Comparison of ENCODE assay signal across 8 mouse cellular contexts in the genomic region with DNA sequence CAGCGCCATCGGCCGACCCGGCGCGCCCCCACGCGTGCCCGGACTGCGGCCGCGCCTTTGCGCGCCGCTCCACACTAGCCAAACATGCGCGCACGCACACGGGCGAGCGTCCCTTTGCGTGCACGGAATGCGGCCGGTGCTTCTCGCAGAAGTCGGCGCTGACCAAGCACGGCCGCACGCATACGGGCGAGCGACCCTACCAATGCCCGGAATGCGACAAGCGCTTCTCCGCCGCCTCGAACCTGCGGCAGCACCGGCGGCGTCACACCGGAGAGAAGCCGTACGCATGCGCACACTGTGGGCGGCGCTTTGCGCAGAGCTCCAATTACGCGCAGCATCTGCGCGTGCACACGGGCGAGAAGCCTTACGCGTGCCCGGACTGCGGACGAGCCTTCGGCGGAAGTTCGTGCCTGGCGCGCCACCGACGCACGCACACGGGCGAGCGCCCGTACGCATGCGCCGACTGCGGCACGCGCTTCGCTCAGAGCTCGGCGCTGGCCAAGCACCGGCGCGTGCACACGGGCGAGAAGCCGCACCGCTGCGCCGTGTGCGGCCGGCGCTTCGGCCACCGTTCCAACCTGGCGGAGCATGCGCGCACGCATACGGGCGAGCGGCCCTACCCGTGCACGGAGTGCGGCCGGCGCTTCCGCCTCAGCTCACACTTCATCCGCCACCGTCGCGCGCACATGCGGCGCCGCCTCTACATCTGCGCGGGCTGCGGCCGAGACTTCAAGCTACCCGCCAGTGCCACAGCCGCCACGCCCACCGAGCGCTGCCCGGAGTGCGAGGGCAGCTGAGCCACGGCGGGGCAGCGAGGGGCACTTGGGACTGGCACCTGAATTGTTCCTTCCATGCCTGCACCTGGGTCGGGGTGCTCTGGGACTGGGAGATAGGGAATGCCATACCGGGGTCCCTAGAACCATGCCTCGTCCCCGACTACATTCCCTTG. TPM values are rescaled to one million over a fixed set of nuclear protein-coding genes. Genes with fewer than 3 reads are reported as not detected.
A peak's percentile ranks its signal among the peaks of the same experiment; 100 is the strongest.
DNase-seq lines count a peak whose midpoint lies in the region; ATAC-seq and TF ChIP-seq lines count a peak whose summit lies in the region.

No protein-coding gene starts in this region.

- H3K4me3 ChIP-seq in G1E (ENCODE audit: low read depth, low read length) = peak overlapping the region; percentile 77
- H3K4me3 ChIP-seq in forebrain, embryonic 16.5 days (replicated peaks; ENCODE audit: low read length) = peak overlapping the region; percentile 51
- H3K4me3 ChIP-seq in layer of hippocampus, adult 2 months = peak overlapping the region; percentile 54
- peak overlapping the region; percentile 86 for H3K4me3 ChIP-seq in lung, adult 2 months (replicated peaks; ENCODE audit: extremely low read depth, low read depth, low read length)
- peak overlapping the region; percentile 63 for H3K4me3 ChIP-seq in neural tube, embryonic 15.5 days (replicated peaks)

- H3K4me1 ChIP-seq in G1E (ENCODE audit: insufficient read depth, low read depth, low read length) = peaks cover 68% of the 10 kb centered on the region
- peaks cover 13% of the 10 kb centered on the region for H3K4me1 ChIP-seq in forebrain, embryonic 16.5 days (replicated peaks; ENCODE audit: control insufficient read depth, insufficient read depth, low read length)
- no peaks in the 10 kb centered on the region; the same call in 1 of the 2 replicates for H3K4me1 ChIP-seq in lung, adult 2 months (ENCODE audit: control insufficient read depth, insufficient read depth, low read length)
- H3K4me1 ChIP-seq in neural tube, embryonic 15.5 days = peaks cover 21% of the 10 kb centered on the region

- TF ChIP-seq CTCF in G1E (IDR thresholded peaks at IDR 0.05; ENCODE audit: low read depth, low read length) = no peak
- TF ChIP-seq CTCF in layer of hippocampus, adult 2 months (conservative IDR thresholded peaks at IDR 0.05) = no peak
- TF ChIP-seq CTCF in lung, adult 2 months (IDR thresholded peaks at IDR 0.05; ENCODE audit: insufficient read depth, low read length) = no peak

- peak; percentile 73 for ATAC-seq in G1E (ENCODE audit: extremely low read depth, insufficient number of reproducible peaks, low FRiP score, poor library complexity, severe bottlenecking)
- peak; percentile 96 for ATAC-seq in forebrain, embryonic 16.5 days
- peak; percentile 94 for ATAC-seq in neural tube, embryonic 15.5 days (ENCODE audit: low FRiP score)

- intact Hi-C loops in heart, postnatal 36 days (cut with DNase I) = no loop called here

- peak; percentile 74 for DNase-seq in G1E (ENCODE audit: low spot score)
- peak; percentile 95 to 98 for DNase-seq in cerebellum, adult 18-20 months
- DNase-seq in heart, postnatal 36 days = peak; percentile 94 to 95
- DNase-seq in layer of hippocampus, adult 2 months (ENCODE audit: low spot score in 2 of 2) = peak; percentile 94 to 95
- peak; percentile 91 for DNase-seq in lung, adult 2 months
- peak; percentile 97 for DNase-seq in testis, postnatal 10 days (ENCODE audit: low spot score)

- H3K9ac ChIP-seq in forebrain, embryonic 16.5 days (replicated peaks; ENCODE audit: low read depth, low read length) = peak overlapping the region; percentile 72
- peak overlapping the region; percentile 89 for H3K9ac ChIP-seq in neural tube, embryonic 15.5 days (replicated peaks)

- WGBS in forebrain, embryonic 16.5 days = under 1% methylated on average over 135 of the region's 136 CpGs
- under 1% methylated on average over 136 of the region's 136 CpGs for WGBS in lung, adult 2 months
- WGBS in neural tube, embryonic 15.5 days = under 1% methylated on average over 134 of the region's 136 CpGs

- H3K9me3 ChIP-seq in G1E (replicated peaks) = no peaks in the 10 kb centered on the region
- H3K9me3 ChIP-seq in forebrain, embryonic 16.5 days (ENCODE audit: control insufficient read depth, low read length) = no peaks in the 10 kb centered on the region
- no peaks in the 10 kb centered on the region for H3K9me3 ChIP-seq in neural tube, embryonic 15.5 days (replicated peaks)

- no peaks in the 10 kb centered on the region for H3K27me3 ChIP-seq in G1E (ENCODE audit: insufficient read depth, low read length)
- H3K27me3 ChIP-seq in forebrain, embryonic 16.5 days (replicated peaks; ENCODE audit: control insufficient read depth, insufficient read depth, low read length) = no peaks in the 10 kb centered on the region
- H3K27me3 ChIP-seq in neural tube, embryonic 15.5 days (replicated peaks) = no peaks in the 10 kb centered on the region

- peak; percentile 70; the same call in 1 of the 2 replicates for TF ChIP-seq POLR2A in lung, adult 2 months (IDR thresholded peaks at IDR 0.05; ENCODE audit: borderline replicate concordance, extremely low read depth, low read depth, low read length)

- peak overlapping the region; percentile 95 for H3K4me2 ChIP-seq in forebrain, embryonic 16.5 days (ENCODE audit: low read length)
- H3K4me2 ChIP-seq in neural tube, embryonic 15.5 days = peak overlapping the region; percentile 97

- peak overlapping the region; percentile 93 for H3K27ac ChIP-seq in forebrain, embryonic 16.5 days (ENCODE audit: low read length)
- peak overlapping the region; percentile 99 for H3K27ac ChIP-seq in layer of hippocampus, adult 2 months
- peak overlapping the region; percentile 96 for H3K27ac ChIP-seq in neural tube, embryonic 15.5 days (replicated peaks)

- H3K36me3 ChIP-seq in G1E (replicated peaks) = peaks cover 79% of the 10 kb centered on the region
- H3K36me3 ChIP-seq in forebrain, embryonic 16.5 days (ENCODE audit: control insufficient read depth, insufficient read depth) = no peaks in the 10 kb centered on the region; the same call in 1 of the 2 replicates
- H3K36me3 ChIP-seq in neural tube, embryonic 15.5 days = peaks cover 9% of the 10 kb centered on the region

RNA-seq across cellular contexts. Expression of a gene that starts 6.4 kb away (rescaled TPM):
- total RNA-seq in G1E (2014; fragmentation: Nextera tagmentation) (67.0 and 68.7 TPM in 2 replicates), G1E (2017) (56.4 and 74.6 TPM in 2 replicates)
- 121 and 138 TPM in 2 replicates for polyA plus RNA-seq in G1E (2012)
- 143 and 147 TPM in 2 replicates for polyA plus RNA-seq in forebrain, embryonic 16.5 days (2015; fragmentation: Nextera tagmentation; extraction: Ambion mirVana)
- total RNA-seq in heart, postnatal 36 days (2021) = 10 to 100 TPM; 40.7 to 45.0 TPM
- total RNA-seq in layer of hippocampus, adult 2 months (2021) = 10 to 100 TPM; 18.3 to 23.8 TPM
- polyA plus RNA-seq in lung, adult 2 months (2012; rRNA removed) = 17.6 and 17.9 TPM in 2 replicates
- polyA plus RNA-seq in neural tube, embryonic 15.5 days (2015; fragmentation: Nextera tagmentation; extraction: Ambion mirVana) = 128 and 136 TPM in 2 replicates

RNA-seq across cellular contexts. Expression of a gene that starts 10.0 kb away (rescaled TPM):
- 3.1 and 5.8 TPM in 2 replicates for total RNA-seq in G1E (2014; fragmentation: Nextera tagmentation)
- total RNA-seq in G1E (2017) = 11.9 and 16.5 TPM in 2 replicates
- 42.6 and 60.5 TPM in 2 replicates for polyA plus RNA-seq in G1E (2012)
- 59.1 and 66.6 TPM in 2 replicates for polyA plus RNA-seq in forebrain, embryonic 16.5 days (2015; fragmentation: Nextera tagmentation; extraction: Ambion mirVana)
- total RNA-seq in heart, postnatal 36 days (2021) = 10 to 100 TPM; 19.1 TPM
- 10 to 100 TPM; 68.3 to 69.2 TPM for total RNA-seq in layer of hippocampus, adult 2 months (2021)
- polyA plus RNA-seq in lung, adult 2 months (2012; rRNA removed) = 57.4 and 82.8 TPM in 2 replicates
- polyA plus RNA-seq in neural tube, embryonic 15.5 days (2015; fragmentation: Nextera tagmentation; extraction: Ambion mirVana) = 72.3 and 83.5 TPM in 2 replicates

RNA-seq across cellular contexts. Expression of a gene that starts 19.8 kb away (rescaled TPM):
- total RNA-seq in G1E (2014; fragmentation: Nextera tagmentation) = 73.6 and 75.9 TPM in 2 replicates
- 126 and 131 TPM in 2 replicates for total RNA-seq in G1E (2017)
- 39.9 and 53.7 TPM in 2 replicates for polyA plus RNA-seq in G1E (2012)
- polyA plus RNA-seq in forebrain, embryonic 16.5 days (2015; fragmentation: Nextera tagmentation; extraction: Ambion mirVana) = 48.3 and 49.2 TPM in 2 replicates
- total RNA-seq in heart, postnatal 36 days (2021) = 10 to 100 TPM; 26.7 to 31.4 TPM
- 10 to 100 TPM; 40.0 to 46.7 TPM for total RNA-seq in layer of hippocampus, adult 2 months (2021)
- 15.4 and 16.2 TPM in 2 replicates for polyA plus RNA-seq in lung, adult 2 months (2012; rRNA removed)
- polyA plus RNA-seq in neural tube, embryonic 15.5 days (2015; fragmentation: Nextera tagmentation; extraction: Ambion mirVana) = 67.5 and 73.1 TPM in 2 replicates

RNA-seq across cellular contexts. Expression of a gene that starts 21.2 kb away (rescaled TPM):
- total RNA-seq in G1E (2014; fragmentation: Nextera tagmentation) (128 and 141 TPM in 2 replicates), G1E (2017) (51.1 and 54.9 TPM in 2 replicates)
- 263 and 305 TPM in 2 replicates for polyA plus RNA-seq in G1E (2012)
- 18.8 and 26.5 TPM in 2 replicates for polyA plus RNA-seq in forebrain, embryonic 16.5 days (2015; fragmentation: Nextera tagmentation; extraction: Ambion mirVana)
- total RNA-seq in heart, postnatal 36 days (2021) = 1 to 10 TPM; 2.8 TPM
- total RNA-seq in layer of hippocampus, adult 2 months (2021) = 1 to 10 TPM; 5.0 to 6.3 TPM
- polyA plus RNA-seq in lung, adult 2 months (2012; rRNA removed) = 26.5 and 28.5 TPM in 2 replicates
- polyA plus RNA-seq in neural tube, embryonic 15.5 days (2015; fragmentation: Nextera tagmentation; extraction: Ambion mirVana) = 15.8 and 40.6 TPM in 2 replicates

RNA-seq across cellular contexts. Expression of a gene that starts 21.2 kb away (rescaled TPM):
- total RNA-seq in G1E (2014; fragmentation: Nextera tagmentation) (11.7 and 20.0 TPM in 2 replicates), G1E (2017) (22.0 and 25.2 TPM in 2 replicates)
- 25.3 and 26.2 TPM in 2 replicates for polyA plus RNA-seq in G1E (2012)
- polyA plus RNA-seq in forebrain, embryonic 16.5 days (2015; fragmentation: Nextera tagmentation; extraction: Ambion mirVana) = 66.1 and 69.3 TPM in 2 replicates
- total RNA-seq in heart, postnatal 36 days (2021) = 1 to 10 TPM; 6.0 to 6.6 TPM
- total RNA-seq in layer of hippocampus, adult 2 months (2021) = 10 to 100 TPM; 18.6 to 21.7 TPM
- 8.9 and 11.6 TPM in 2 replicates for polyA plus RNA-seq in lung, adult 2 months (2012; rRNA removed)
- polyA plus RNA-seq in neural tube, embryonic 15.5 days (2015; fragmentation: Nextera tagmentation; extraction: Ambion mirVana) = 47.5 and 48.8 TPM in 2 replicates

Comparison
In these comparisons a context has a peak if more than half of its experiments do, and no peak if none do; other contexts are left out.
1. Peak in every context shown above with its lines: DNase-seq, ATAC-seq, H3K4me3 ChIP-seq and H3K27ac ChIP-seq.